Mouse (Mus musculus) MEL (cell line): ENCODE measurements around the gene Nkpd1.

Experiments used
- CHD1 ChIP-seq: IDR thresholded peaks from 2 replicates; pipeline ENCODE4 v1.6.1; 2012; ENCODE audit warnings: low read depth, mild to moderate bottlenecking, inconsistent platforms, low read length, improper control_type of control experiment
- CTCF ChIP-seq, 3 experiments: IDR thresholded peaks in 2 of 3; conservative IDR thresholded peaks in 1 of 3; 2 replicates each; pipeline ENCODE4 v1.5.1; 2011 to 2012; ENCODE audit warnings: low read length in 3 of 3, low read depth in 2 of 3, mild to moderate bottlenecking in 2 of 3, improper control_type of control experiment in 1 of 3, inconsistent platforms in 1 of 3, mixed read lengths in 1 of 3, moderate library complexity in 1 of 3; ENCODE audit not compliant: control insufficient read depth in 1 of 3, insufficient read depth in 1 of 3, poor library complexity in 1 of 3, severe bottlenecking in 1 of 3
- ETS1 ChIP-seq: IDR thresholded peaks from 2 replicates; pipeline ENCODE4 v1.6.1; 2012; ENCODE audit warnings: low read depth, mild to moderate bottlenecking, inconsistent platforms, low read length, improper control_type of control experiment, moderate library complexity
- RAD21 ChIP-seq: IDR thresholded peaks from 2 replicates; pipeline ENCODE4 v1.6.1; 2011; ENCODE audit warnings: mild to moderate bottlenecking, low read depth, low read length, improper control_type of control experiment
- TBP ChIP-seq: IDR thresholded peaks from 2 replicates; pipeline ENCODE4 v1.8.0; 2011; ENCODE audit warnings: low read depth, low read length, improper control_type of control experiment
- USF1 ChIP-seq: IDR thresholded peaks from 2 replicates; pipeline ENCODE4 v1.6.1; 2014; ENCODE audit warnings: low read depth, mild to moderate bottlenecking, inconsistent platforms, low read length, improper control_type of control experiment, moderate library complexity
- ZC3H11A ChIP-seq: IDR thresholded peaks from 2 replicates; pipeline ENCODE4 v1.6.1; 2012; ENCODE audit warnings: low read depth, mild to moderate bottlenecking, inconsistent platforms, low read length, improper control_type of control experiment

GRCm38 (mm10) chr7:19485488-19485887, 32.1 kb upstream of the Nkpd1 start:
- no peak for TF ChIP-seq CTCF (IDR thresholded peaks at IDR 0.05 in 2 of 3, conservative IDR thresholded peaks at IDR 0.05 in 1 of 3; ENCODE audit: control insufficient read depth in 1 of 3, insufficient read depth in 1 of 3, low read depth in 2 of 3, low read length in 3 of 3, poor library complexity in 1 of 3, severe bottlenecking in 1 of 3)
- TF ChIP-seq TBP, result no peak
- TF ChIP-seq USF1, result no peak
- no peak for TF ChIP-seq RAD21
- TF ChIP-seq CHD1, result no peak
- TF ChIP-seq ETS1, result no peak
- TF ChIP-seq ZC3H11A, result no peak
